Mouse (Mus musculus): ENCODE measurements at regions not wholly inside any gene's neighbourhood (a gene's known extent, or its start where the extent isn't known, plus 50 kb on each side); places are given as distances from the start of the nearest gene placed in this dataset.

DNA sequence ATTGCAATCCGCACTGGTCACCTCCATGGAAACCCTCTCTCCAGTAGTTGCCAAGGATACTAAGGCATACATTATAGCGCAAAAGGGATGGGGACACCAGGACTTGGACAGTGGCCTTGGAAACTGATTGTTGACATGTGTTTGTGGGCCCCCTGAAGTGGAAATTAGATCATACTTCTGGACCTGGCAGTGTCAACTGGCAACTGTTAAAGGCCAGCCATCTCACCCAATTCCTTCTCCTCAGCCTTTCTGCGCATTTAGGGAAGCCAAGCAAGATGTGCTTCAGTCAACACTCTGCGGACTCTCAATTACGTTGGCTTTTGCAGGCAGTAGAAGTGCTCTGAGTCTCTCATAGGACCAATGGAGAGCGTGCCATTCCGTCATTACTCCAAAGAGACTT is 483.2 kb upstream of the Klf4 start:
- no peak for TF ChIP-seq CTCF (IDR thresholded peaks at IDR 0.05; ENCODE audit: low read depth)
- Histone ChIP-seq H3K4me1 (ENCODE audit: insufficient read depth) (no peaks in the 10 kb centered on the region), H3K9me3 (ENCODE audit: low read depth, low read length) (no peaks in the 10 kb centered on the region), H3K4me3 (ENCODE audit: low read depth, low read length) (no peak overlapping the region), H3K9ac (no peak overlapping the region), H3K4me2 (no peak overlapping the region), H3K36me3 (ENCODE audit: insufficient read depth) (no peaks in the 10 kb centered on the region), H3K27ac (ENCODE audit: low read depth) (no peak overlapping the region), H3K27me3 (ENCODE audit: insufficient read depth, low read length) (no peaks in the 10 kb centered on the region)
- DNase-seq (no peak), ATAC-seq (ENCODE audit: insufficient read depth) (no peak)
- 89% methylated on average over 7 of the region's 7 CpGs for WGBS

- ATAC-seq (ENCODE audit: insufficient read depth) (no peak), DNase-seq (peak; percentile 6)
- no peaks in the 10 kb centered on the region for H3K9me3 ChIP-seq (ENCODE audit: low read depth, low read length)
- no peaks in the 10 kb centered on the region for H3K27me3 ChIP-seq (ENCODE audit: insufficient read depth, low read length)
- 19% methylated on average over 2 of the region's 2 CpGs for WGBS
- no peaks in the 10 kb centered on the region for H3K36me3 ChIP-seq (ENCODE audit: insufficient read depth)
- TF ChIP-seq CTCF (IDR thresholded peaks at IDR 0.05; ENCODE audit: low read depth), result no peak
- H3K4me3 ChIP-seq (ENCODE audit: low read depth, low read length), result no peak overlapping the region
- no peak overlapping the region for H3K27ac ChIP-seq (ENCODE audit: low read depth)
- H3K4me1 ChIP-seq (ENCODE audit: insufficient read depth), result no peaks in the 10 kb centered on the region
- no peak overlapping the region for H3K9ac ChIP-seq
- H3K4me2 ChIP-seq, result no peak overlapping the region
These were observed 476.0 kb upstream of the Klf4 start for GRCm38 (mm10) chr4:56008287-56008686.

- TF ChIP-seq CTCF (IDR thresholded peaks at IDR 0.05; ENCODE audit: low read depth), result no peak
- no peak for DNase-seq
- WGBS, result 63% methylated on average over 5 of the region's 5 CpGs
- no peak overlapping the region for H3K4me2 ChIP-seq
- no peaks in the 10 kb centered on the region for H3K9me3 ChIP-seq (ENCODE audit: low read depth, low read length)
- H3K4me1 ChIP-seq (ENCODE audit: insufficient read depth), result no peaks in the 10 kb centered on the region
- ATAC-seq (ENCODE audit: insufficient read depth), result no peak
- no peaks in the 10 kb centered on the region for H3K27me3 ChIP-seq (ENCODE audit: insufficient read depth, low read length)
- H3K27ac ChIP-seq (ENCODE audit: low read depth), result no peak overlapping the region
- no peaks in the 10 kb centered on the region for H3K36me3 ChIP-seq (ENCODE audit: insufficient read depth)
- H3K4me3 ChIP-seq (ENCODE audit: low read depth, low read length), result no peak overlapping the region
- H3K9ac ChIP-seq, result no peak overlapping the region
These were observed 472.0 kb upstream of the Klf4 start for GRCm38 (mm10) chr4:56004227-56004626.

GRCm38 (mm10) chr4:56001312-56001731 is 469.1 kb upstream of the Klf4 start:
- Histone ChIP-seq H3K4me2 (no peak overlapping the region), H3K4me3 (ENCODE audit: low read depth, low read length) (no peak overlapping the region), H3K9ac (no peak overlapping the region), H3K27ac (ENCODE audit: low read depth) (no peak overlapping the region), H3K27me3 (ENCODE audit: insufficient read depth, low read length) (no peaks in the 10 kb centered on the region), H3K36me3 (ENCODE audit: insufficient read depth) (no peaks in the 10 kb centered on the region), H3K4me1 (ENCODE audit: insufficient read depth) (no peaks in the 10 kb centered on the region), H3K9me3 (ENCODE audit: low read depth, low read length) (no peaks in the 10 kb centered on the region)
- no peak for TF ChIP-seq CTCF (IDR thresholded peaks at IDR 0.05; ENCODE audit: low read depth)
- ATAC-seq (ENCODE audit: insufficient read depth) (no peak), DNase-seq (peak; percentile 71)
- WGBS, result 58% methylated on average over 3 of the region's 3 CpGs

GRCm38 (mm10) chr4:55984026-55984425 is 451.8 kb upstream of the Klf4 start:
- H3K4me1 ChIP-seq (ENCODE audit: insufficient read depth), result no peaks in the 10 kb centered on the region
- no peak for TF ChIP-seq CTCF (IDR thresholded peaks at IDR 0.05; ENCODE audit: low read depth)
- DNase-seq, result no peak
- no peak overlapping the region for H3K27ac ChIP-seq (ENCODE audit: low read depth)
- H3K4me3 ChIP-seq (ENCODE audit: low read depth, low read length), result no peak overlapping the region
- H3K9ac ChIP-seq, result no peak overlapping the region
- no peaks in the 10 kb centered on the region for H3K9me3 ChIP-seq (ENCODE audit: low read depth, low read length)
- no peaks in the 10 kb centered on the region for H3K27me3 ChIP-seq (ENCODE audit: insufficient read depth, low read length)
- ATAC-seq (ENCODE audit: insufficient read depth), result no peak
- H3K36me3 ChIP-seq (ENCODE audit: insufficient read depth), result no peaks in the 10 kb centered on the region
- no peak overlapping the region for H3K4me2 ChIP-seq

DNA sequence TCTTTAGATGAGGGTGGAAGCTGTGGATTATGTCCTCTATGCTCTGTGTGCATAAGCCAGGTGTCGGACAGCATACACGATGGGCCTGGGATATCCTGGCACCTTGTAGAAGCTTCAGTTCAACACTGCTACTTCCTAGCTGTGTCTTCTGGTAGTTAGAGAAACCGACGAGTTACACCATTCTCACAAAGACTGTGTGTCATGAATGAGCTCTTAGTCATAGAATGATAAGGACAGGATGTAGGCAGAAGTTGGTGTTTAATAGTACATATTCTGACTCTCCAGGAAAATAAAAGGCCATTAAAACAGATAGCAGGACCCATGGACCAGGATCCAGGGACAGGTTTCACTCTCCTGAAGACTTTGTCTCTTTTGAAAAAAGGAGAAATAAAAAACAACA is 446.3 kb upstream of the Klf4 start:
- 80% methylated on average over 4 of the region's 4 CpGs for WGBS
- no peak for DNase-seq
- no peaks in the 10 kb centered on the region for H3K36me3 ChIP-seq (ENCODE audit: insufficient read depth)
- no peaks in the 10 kb centered on the region for H3K4me1 ChIP-seq (ENCODE audit: insufficient read depth)
- H3K4me3 ChIP-seq (ENCODE audit: low read depth, low read length), result no peak overlapping the region
- H3K9me3 ChIP-seq (ENCODE audit: low read depth, low read length), result no peaks in the 10 kb centered on the region
- H3K9ac ChIP-seq, result no peak overlapping the region
- no peak overlapping the region for H3K4me2 ChIP-seq
- no peak for ATAC-seq (ENCODE audit: insufficient read depth)
- H3K27ac ChIP-seq (ENCODE audit: low read depth), result no peak overlapping the region
- no peak for TF ChIP-seq CTCF (IDR thresholded peaks at IDR 0.05; ENCODE audit: low read depth)
- no peaks in the 10 kb centered on the region for H3K27me3 ChIP-seq (ENCODE audit: insufficient read depth, low read length)

DNA sequence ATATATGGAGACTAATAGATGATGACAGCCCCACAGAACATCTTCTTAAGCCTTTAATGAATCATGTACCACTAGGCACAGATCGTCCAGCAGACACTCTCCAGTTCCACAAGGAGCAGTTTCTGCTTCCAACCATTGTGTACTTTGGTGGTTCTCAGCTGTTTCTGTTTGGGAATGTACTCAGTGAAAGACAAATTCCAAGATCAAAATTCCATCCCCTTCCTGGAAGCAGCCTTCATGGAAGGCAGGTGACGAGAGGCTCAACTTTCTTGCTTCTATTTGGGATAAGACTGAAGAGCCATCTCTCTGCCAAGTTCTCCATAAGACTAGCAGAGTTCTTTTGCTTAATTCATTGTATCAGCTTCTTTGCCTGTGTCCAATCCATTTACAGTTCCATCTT is 444.0 kb upstream of the Klf4 start:
- WGBS, result 83% methylated on average over 2 of the region's 2 CpGs

GRCm38 (mm10) chr4:55973706-55974105 is 441.4 kb upstream of the Klf4 start:
- no peak for DNase-seq

More for the DNA sequence above, 444.0 kb upstream of the Klf4 start:
- H3K4me2 ChIP-seq, result no peak overlapping the region
- TF ChIP-seq CTCF (IDR thresholded peaks at IDR 0.05; ENCODE audit: low read depth), result no peak
- H3K4me3 ChIP-seq (ENCODE audit: low read depth, low read length), result no peak overlapping the region
- H3K9ac ChIP-seq, result no peak overlapping the region
- no peaks in the 10 kb centered on the region for H3K36me3 ChIP-seq (ENCODE audit: insufficient read depth)
- H3K9me3 ChIP-seq (ENCODE audit: low read depth, low read length), result no peaks in the 10 kb centered on the region
- DNase-seq (no peak), ATAC-seq (ENCODE audit: insufficient read depth) (no peak)
- H3K27ac ChIP-seq (ENCODE audit: low read depth), result no peak overlapping the region
- no peaks in the 10 kb centered on the region for H3K27me3 ChIP-seq (ENCODE audit: insufficient read depth, low read length)
- H3K4me1 ChIP-seq (ENCODE audit: insufficient read depth), result peaks cover 4% of the 10 kb centered on the region; the same call in 1 of the 2 replicates

More at GRCm38 (mm10) chr4:55973706-55974105, 441.4 kb upstream of the Klf4 start:
- no peaks in the 10 kb centered on the region for H3K27me3 ChIP-seq (ENCODE audit: insufficient read depth, low read length)
- WGBS, result 68% methylated on average over 1 of the region's 1 CpGs
- TF ChIP-seq CTCF (IDR thresholded peaks at IDR 0.05; ENCODE audit: low read depth), result no peak
- H3K4me1 ChIP-seq (ENCODE audit: insufficient read depth), result peaks cover 4% of the 10 kb centered on the region; the same call in 1 of the 2 replicates
- no peak overlapping the region for H3K4me2 ChIP-seq
- no peak overlapping the region for H3K9ac ChIP-seq
- no peak for ATAC-seq (ENCODE audit: insufficient read depth)
- H3K36me3 ChIP-seq (ENCODE audit: insufficient read depth), result no peaks in the 10 kb centered on the region
- H3K27ac ChIP-seq (ENCODE audit: low read depth), result no peak overlapping the region
- no peaks in the 10 kb centered on the region for H3K9me3 ChIP-seq (ENCODE audit: low read depth, low read length)
- no peak overlapping the region for H3K4me3 ChIP-seq (ENCODE audit: low read depth, low read length)

All from lung, embryonic 14.5 days (tissue).